Mouse (Mus musculus) heart, postnatal 0 days (tissue): ENCODE data around the gene Slc44a5. TPM values are rescaled to one million over a fixed set of nuclear protein-coding genes. Genes with fewer than 3 reads are reported as not detected.

Experiments
- ATAC-seq: fragments of 200-750 bp; cut with Nextera tagmentation; 2 replicates; pipeline ENCODE4 v1.8.0; 2017; ENCODE audit warnings: low read depth, moderate number of reproducible peaks, moderate library complexity; ENCODE audit not compliant: insufficient read depth
- DNase-seq: peaks from one replicate; pipeline ENCODE4 v3.0.0-alpha.2; 2016; ENCODE audit warnings: low spot score
- H3K27ac ChIP-seq: fragments of 300-500 bp; sonication (generic); 2 replicates; pipeline ENCODE4 v1.5.1; 2014; ENCODE audit warnings: low read depth, mild to moderate bottlenecking
- H3K27me3 ChIP-seq: fragments of 300-500 bp; sonication (generic); 2 replicates; pipeline ENCODE4 v1.6.1; 2014; ENCODE audit warnings: low read length, mixed read lengths; ENCODE audit not compliant: control insufficient read depth, insufficient read depth
- H3K36me3 ChIP-seq: fragments of 300-500 bp; sonication (generic); replicated peaks from 2 replicates; pipeline ENCODE4 v1.6.1; 2014; ENCODE audit warnings: low read length, mixed read lengths; ENCODE audit not compliant: control insufficient read depth, insufficient read depth
- H3K4me1 ChIP-seq: fragments of 300-500 bp; sonication (generic); 2 replicates; pipeline ENCODE4 v1.6.1; 2014; ENCODE audit warnings: antibody characterized with exemption; ENCODE audit not compliant: control insufficient read depth, insufficient read depth
- H3K4me2 ChIP-seq: fragments of 300-500 bp; sonication (generic); 2 replicates; pipeline ENCODE4 v1.6.1; 2014; ENCODE audit warnings: low read depth, mild to moderate bottlenecking, low read length, moderate library complexity
- H3K4me3 ChIP-seq: fragments of 300-500 bp; sonication (generic); 2 replicates; pipeline ENCODE4 v1.5.1; 2014; ENCODE audit warnings: low read depth, low read length
- H3K9ac ChIP-seq: fragments of 300-500 bp; sonication (generic); replicated peaks from 2 replicates; pipeline ENCODE4 v1.6.1; 2014; ENCODE audit warnings: low read depth, low read length, mixed read lengths
- H3K9me3 ChIP-seq: fragments of 300-500 bp; sonication (generic); replicated peaks from 2 replicates; pipeline ENCODE4 v1.6.1; 2016; ENCODE audit warnings: low read length; ENCODE audit not compliant: control insufficient read depth
- CTCF ChIP-seq: IDR thresholded peaks from 2 replicates; pipeline ENCODE4 v1.5.1; 2016; ENCODE audit warnings: antibody characterized with exemption, control low read depth, low read depth
- EP300 ChIP-seq: IDR thresholded peaks from 2 replicates; pipeline ENCODE4 v1.6.1; 2016; ENCODE audit warnings: antibody characterized with exemption, low read depth
- whole genome bisulfite sequencing: fragments of 180-500 bp; shearing (Covaris S2); extraction: QIAGEN DNeasy Blood & Tissue Kit; methylation state at CpG from one replicate; pipeline ENCODE4 v1.1.7; 2014; 5-methylcytosine and 5-hydroxymethylcytosine counted together
- polyA plus RNA-seq: library from polyadenylated mRNA; unstranded; fragments of >200 nt; fragmentation: Nextera tagmentation; extraction: Ambion mirVana; gene quantifications from 2 replicates; pipeline ENCODE4 v1.2.1, GENCODE M21; 2015
- total RNA-seq: library from RNA; depleted of rRNA; stranded (reverse); fragments of >200 nt; gene quantifications from 2 replicates; pipeline ENCODE4 v1.2.3, GENCODE M21; 2014; ENCODE audit warnings: low replicate concordance

Gene Slc44a5
- total and polyA plus RNA-seq, 2 experiments from 2014 or later = 0.31 to 0.42 TPM

DNA sequence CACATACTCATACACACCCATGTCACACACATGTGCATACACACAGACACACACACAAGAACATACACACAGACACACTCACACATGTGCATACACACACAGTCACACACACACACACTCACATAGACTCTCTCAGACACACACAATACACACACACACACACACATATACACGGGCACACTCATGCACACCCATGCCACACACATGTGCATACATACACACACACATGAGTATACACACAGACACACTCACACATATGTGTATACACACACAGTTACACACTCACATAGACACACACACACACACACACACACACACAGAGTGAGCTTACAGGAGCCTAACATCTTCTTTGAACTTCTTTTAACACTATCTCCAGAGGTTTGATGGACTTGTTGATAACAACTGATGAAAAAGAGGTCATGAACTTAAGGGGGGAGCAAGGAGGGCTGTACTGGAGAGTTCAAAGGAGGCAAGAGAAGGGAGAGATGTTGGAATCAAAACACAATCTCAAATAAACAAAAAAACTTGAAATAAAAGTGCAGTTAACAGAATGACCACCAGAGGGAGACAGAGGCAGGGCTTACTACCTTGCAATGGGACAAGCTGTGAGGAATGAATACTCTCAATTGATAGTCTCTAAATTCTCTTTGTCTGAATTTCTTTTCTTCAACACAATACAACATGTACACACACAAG is 14.1 kb upstream of the Slc44a5 start:
- no peak overlapping the region for H3K27ac ChIP-seq
- DNase-seq = peak; percentile 40
- 86% methylated on average over 1 of the region's 1 CpGs for WGBS
- H3K9me3 ChIP-seq = 0 out of 2 replicates have a peak, but pooled peaks cover 7% of the 10 kb centered on the region
- H3K9ac ChIP-seq = no peak overlapping the region
- H3K4me1 ChIP-seq = no peaks in the 10 kb centered on the region
- no peaks in the 10 kb centered on the region for H3K27me3 ChIP-seq
- H3K36me3 ChIP-seq = no peaks in the 10 kb centered on the region
- TF ChIP-seq CTCF = peak; percentile 92
- TF ChIP-seq EP300 = no peak
- no peak for ATAC-seq
- no peak overlapping the region for H3K4me2 ChIP-seq
- no peak overlapping the region for H3K4me3 ChIP-seq

DNA sequence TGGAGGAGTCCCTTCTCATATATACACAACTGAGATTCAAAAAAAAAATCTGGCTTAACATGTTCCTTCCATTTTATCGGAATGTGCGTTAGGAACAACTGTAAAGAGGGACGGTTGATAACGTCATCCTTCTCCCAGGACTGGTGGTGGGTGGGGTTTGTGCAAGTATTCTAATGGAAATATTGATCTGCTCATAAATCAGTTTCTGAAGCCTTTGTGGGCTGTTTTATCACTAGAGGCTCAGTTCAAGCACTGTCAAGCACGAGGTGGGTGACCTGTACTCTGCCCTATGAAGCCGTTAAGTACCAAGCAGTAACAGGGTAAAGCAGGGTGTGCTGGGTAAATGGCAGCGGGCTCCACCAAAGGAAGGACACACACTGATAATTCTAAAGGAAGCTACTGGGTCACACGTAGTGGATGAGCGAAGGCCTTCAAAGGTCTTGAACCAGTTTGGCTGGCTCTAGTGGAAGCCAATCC is 13.5 kb upstream of the Slc44a5 start:
- no peak overlapping the region for H3K4me2 ChIP-seq
- H3K27me3 ChIP-seq = no peaks in the 10 kb centered on the region
- no peak for ATAC-seq
- H3K4me1 ChIP-seq = no peaks in the 10 kb centered on the region
- 0 out of 2 replicates have a peak, but pooled peaks cover 7% of the 10 kb centered on the region for H3K9me3 ChIP-seq
- no peaks in the 10 kb centered on the region for H3K36me3 ChIP-seq
- H3K27ac ChIP-seq = no peak overlapping the region
- H3K9ac ChIP-seq = no peak overlapping the region
- WGBS = 79% methylated on average over 9 of the region's 9 CpGs
- no peak for DNase-seq
- TF ChIP-seq EP300 = no peak
- TF ChIP-seq CTCF = no peak
- no peak overlapping the region for H3K4me3 ChIP-seq

DNA sequence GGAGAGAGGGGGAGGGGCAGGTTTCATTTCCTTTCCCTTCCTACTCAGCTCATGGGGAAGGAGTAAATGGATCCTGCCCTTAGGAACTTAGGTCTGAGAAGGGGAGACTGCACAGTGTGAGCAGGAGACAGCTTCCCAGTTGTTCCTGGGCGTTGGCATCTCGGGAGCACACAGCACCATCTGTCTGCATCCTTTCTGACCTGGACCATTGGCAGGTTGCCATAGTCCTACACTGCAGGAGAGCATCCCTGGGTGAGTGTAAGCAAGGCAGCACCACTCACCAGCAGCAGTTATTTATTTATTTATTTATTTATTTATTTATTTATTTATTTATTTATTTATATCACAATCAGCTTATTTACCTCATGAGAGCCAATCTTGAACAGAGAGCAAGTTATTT is 12.4 kb upstream of the Slc44a5 start:
- Histone ChIP-seq H3K27ac (no peak overlapping the region), H3K4me1 (no peaks in the 10 kb centered on the region), H3K4me2 (no peak overlapping the region), H3K9me3 (0 out of 2 replicates have a peak, but pooled peaks cover 7% of the 10 kb centered on the region), H3K9ac (no peak overlapping the region), H3K27me3 (no peaks in the 10 kb centered on the region), H3K4me3 (no peak overlapping the region), H3K36me3 (no peaks in the 10 kb centered on the region)
- ATAC-seq (no peak), DNase-seq (no peak)
- no peak for TF ChIP-seq CTCF
- no peak for TF ChIP-seq EP300
- WGBS = 30% methylated on average over 2 of the region's 2 CpGs

DNA sequence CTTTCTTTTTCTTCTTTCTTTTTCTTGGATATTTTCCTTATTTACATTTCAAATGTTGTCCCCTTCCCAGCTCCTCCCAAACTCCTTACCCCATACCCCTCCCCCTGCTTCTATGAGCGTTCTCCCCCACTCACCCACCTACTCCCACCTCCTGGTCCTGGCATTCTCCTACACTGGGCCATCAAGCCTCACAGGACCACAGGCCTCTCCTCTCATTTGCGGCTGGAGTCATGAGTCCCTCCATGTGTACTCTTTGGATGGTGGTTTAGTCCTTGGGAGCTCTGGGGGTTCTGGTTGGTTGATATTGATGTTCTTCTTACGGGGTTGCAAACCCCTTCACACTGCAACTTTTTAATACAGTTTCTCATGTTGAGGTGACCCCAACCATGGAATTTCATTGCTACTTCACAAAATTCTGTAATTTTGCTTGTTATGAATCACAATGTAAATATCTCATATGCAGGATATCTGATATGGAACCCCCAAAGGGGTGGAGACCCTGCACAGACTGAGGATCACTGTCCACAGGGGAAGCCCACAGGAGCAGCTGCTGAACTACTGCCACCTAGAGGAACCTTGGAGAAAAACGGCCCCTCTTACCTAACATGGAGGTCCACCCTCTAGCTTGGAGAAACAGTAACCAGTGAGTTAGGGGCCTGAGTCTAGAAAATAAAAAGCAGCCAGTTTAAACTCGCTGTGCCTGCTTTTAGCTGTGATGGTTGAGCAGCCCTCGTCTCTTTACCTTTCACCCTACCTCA is 11.4 kb upstream of the Slc44a5 start:
- peak; percentile 53 for TF ChIP-seq CTCF
- no peak for TF ChIP-seq EP300
- Histone ChIP-seq H3K9ac (no peak overlapping the region), H3K4me1 (no peaks in the 10 kb centered on the region), H3K36me3 (no peaks in the 10 kb centered on the region), H3K27ac (no peak overlapping the region), H3K27me3 (no peaks in the 10 kb centered on the region), H3K4me3 (no peak overlapping the region), H3K4me2 (no peak overlapping the region), H3K9me3 (0 out of 2 replicates have a peak, but pooled peaks cover 7% of the 10 kb centered on the region)
- DNase-seq (no peak), ATAC-seq (no peak)
- WGBS = 66% methylated on average over 6 of the region's 6 CpGs

DNA sequence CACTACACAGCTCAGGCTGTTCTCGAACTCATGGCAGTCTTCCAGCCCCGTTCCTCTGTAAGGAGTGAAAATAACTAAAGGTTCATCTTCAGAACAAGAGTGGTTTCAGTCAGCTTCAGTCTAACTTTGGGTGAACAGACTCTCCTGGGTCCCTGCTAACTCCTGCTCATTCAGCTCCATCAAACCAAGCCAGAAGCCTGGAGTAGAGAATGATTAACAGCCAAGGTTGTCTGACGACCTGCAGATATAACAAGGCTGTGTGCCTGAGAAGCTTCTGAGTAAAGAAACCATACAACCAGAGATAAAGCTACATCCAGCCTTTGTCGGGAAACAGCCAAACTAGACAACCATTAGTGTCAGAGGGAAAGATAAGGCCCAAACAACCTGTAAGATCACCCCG is 5.8 kb upstream of the Slc44a5 start:
- no peak overlapping the region for H3K9ac ChIP-seq
- no peak overlapping the region for H3K27ac ChIP-seq
- ATAC-seq (no peak), DNase-seq (no peak)
- no peaks in the 10 kb centered on the region for H3K9me3 ChIP-seq
- no peaks in the 10 kb centered on the region for H3K36me3 ChIP-seq
- peaks cover 2% of the 10 kb centered on the region for H3K27me3 ChIP-seq
- no peaks in the 10 kb centered on the region for H3K4me1 ChIP-seq
- H3K4me2 ChIP-seq = no peak overlapping the region
- 67% methylated on average over 5 of the region's 5 CpGs for WGBS
- TF ChIP-seq EP300 (no peak), CTCF (no peak)
- H3K4me3 ChIP-seq = no peak overlapping the region
